Mouse (Mus musculus): ENCODE measurements around the gene Fam24a.

Gene Fam24a

GRCm38 (mm10) chr7:131333564-131333963 lies at the start of gene Fam24a:
TSS of gene Fam24a (plus strand) at chr7:131333864.
- DNase-seq (ENCODE audit: low spot score): no peak

DNA sequence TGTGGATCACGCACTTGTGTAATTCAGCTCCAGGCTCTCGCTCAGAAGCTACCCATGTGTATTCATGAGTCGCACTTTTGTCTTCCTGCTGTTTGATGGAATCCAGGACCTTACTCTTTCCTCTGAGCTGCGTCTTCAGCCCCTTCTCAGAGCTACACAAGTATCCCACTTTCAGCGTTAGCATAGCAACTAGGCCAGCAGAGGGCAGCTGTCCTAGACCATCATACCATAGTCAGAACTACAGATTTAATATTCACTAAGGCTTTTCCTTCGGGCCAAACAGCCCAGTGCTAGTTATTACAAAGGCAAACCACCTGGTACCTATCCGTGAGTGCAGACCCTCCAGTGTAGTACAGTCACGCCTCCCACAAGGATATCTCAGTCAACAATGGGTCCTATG lies 36.5 kb upstream of the Fam24a start:
- DNase-seq (ENCODE audit: low spot score): no peak

GRCm38 (mm10) chr7:131303340-131303739 lies 30.3 kb upstream of the Fam24a start:
- DNase-seq (ENCODE audit: low spot score): no peak

DNA sequence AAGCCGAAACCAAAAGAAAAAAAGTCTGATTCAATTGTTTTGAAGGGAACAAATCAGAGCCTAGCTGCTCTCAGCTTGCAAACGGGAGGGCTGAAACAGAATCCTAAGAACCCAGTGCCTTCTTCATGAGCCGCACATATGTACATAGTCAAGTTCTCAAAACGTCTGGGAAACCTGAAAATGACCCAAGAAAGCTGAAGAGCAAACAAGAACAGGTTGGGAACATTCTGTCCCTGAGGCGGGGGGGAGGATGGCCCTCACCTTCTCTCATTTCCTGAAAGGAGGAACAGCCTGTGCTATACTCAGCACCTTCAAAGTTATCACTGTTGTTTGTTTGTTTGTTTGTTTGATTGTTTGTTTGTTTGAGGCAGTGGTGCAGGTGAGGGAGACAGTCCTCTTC lies 26.9 kb upstream of the Fam24a start:
- DNase-seq (ENCODE audit: low spot score): no peak

DNA sequence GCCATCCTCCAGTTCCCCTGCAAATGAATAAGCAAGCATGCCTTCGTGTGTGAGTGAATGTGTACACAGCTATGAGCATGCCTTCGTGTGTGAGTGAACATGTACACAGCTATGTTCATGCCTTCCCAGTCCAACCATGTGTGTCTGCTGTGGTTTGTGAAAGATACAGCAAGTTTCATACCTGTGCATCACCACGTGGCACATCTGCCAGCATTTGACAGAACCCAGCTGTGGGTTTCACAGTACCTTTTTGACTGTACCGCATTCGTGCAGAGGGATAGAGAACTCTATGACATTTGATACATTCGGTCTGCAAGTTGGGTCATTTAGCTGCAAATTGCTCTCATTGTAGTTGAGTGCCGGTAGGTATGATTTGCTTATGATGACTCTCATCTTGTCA lies 19.2 kb upstream of the Fam24a start:
- DNase-seq (ENCODE audit: low spot score): no peak

DNA sequence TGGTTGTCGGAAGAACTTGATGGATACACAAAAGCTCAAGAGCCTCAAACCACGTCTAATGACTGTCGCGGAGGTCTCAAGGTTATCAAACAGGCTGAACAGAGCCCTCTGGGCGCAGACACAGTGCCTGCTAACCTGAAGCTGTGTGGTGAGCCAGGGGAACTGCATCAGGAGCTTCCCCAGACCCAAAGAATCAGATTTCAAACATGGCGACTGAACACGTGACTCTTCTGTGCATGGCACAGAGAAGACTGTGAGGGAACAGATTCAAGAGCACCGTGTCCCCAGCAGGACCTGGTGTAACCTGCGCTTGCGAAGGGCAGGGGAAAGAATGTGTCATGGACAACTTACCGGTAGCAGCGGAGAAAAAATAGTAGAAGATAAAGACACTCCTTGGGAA lies 16.1 kb upstream of the Fam24a start:
- no peak for DNase-seq (ENCODE audit: low spot score)

DNA sequence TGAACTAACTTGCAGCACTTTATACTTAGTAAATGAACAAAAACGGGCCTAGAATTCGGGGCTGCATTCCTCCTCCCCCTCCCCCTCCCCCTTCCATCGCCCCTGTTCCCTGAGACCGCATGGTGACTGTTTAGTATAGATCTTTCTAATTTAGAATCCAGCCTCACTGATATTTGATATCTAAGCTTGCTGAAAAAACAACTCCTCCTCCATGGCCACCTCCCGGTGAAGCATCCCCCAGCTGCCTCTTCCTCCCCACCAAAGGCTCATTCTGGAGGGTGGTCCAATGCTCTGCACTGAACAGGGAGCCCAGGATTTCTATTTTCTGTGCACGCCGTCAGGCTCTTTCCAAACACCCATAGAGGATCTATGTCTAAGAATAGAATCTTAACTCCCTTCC lies 15.3 kb upstream of the Fam24a start:
- no peak for DNase-seq (ENCODE audit: low spot score)

GRCm38 (mm10) chr7:131322192-131322591 lies 11.5 kb upstream of the Fam24a start, which contains the start of gene Cuzd1:
TSS of gene Cuzd1 (minus strand) at chr7:131322292.
- no peak for DNase-seq (ENCODE audit: low spot score)

- no peak for DNase-seq (ENCODE audit: low spot score)
These were observed 6.6 kb upstream of the Fam24a start for GRCm38 (mm10) chr7:131327054-131327453.

DNA sequence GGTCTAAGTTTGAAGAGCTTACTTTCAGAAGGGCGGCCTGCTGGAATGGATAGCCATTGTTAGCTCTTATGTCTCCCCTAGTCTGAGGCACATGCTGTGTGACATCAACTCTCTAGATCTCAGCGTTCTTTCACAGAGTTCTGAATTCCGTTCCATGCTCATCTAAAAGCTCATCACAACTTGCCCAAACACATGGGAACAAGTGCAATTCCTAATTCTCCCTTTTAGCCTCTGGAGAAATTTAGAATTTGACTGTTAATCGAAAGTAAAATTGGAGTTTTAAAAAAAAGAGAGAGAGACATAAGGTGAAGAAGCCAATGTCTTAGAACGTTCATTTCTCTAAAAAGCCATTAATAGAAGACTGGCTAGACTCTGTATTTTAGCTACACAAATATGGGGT lies 4.2 kb upstream of the Fam24a start, which contains the start of gene Fam24b:
Gene Fam24b (minus strand): TSS at position 101 of the 400 bp plus-strand sequence.
- no peak for DNase-seq (ENCODE audit: low spot score)

DNA sequence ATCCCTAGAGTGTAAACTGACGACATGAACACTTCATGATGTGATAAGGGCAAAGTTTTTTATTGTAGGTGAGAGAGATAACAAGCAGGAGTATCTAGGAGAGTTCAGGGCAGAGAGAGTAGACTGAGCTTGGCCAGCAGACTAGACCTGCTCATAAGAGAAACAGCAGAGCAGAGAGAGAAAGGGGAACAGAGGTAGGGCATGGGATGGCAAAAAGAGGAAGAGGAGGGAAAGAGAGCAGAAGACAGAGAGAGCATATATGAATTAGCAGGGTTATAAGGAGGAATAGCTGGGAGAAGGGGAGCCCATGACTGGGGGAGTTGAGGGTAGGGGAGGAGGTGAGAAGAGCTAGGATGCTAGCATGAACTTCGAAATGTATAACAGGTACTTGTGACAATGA lies 2.0 kb upstream of the Fam24a start:
- DNase-seq (ENCODE audit: low spot score): no peak

- no peak for DNase-seq (ENCODE audit: low spot score)
These were observed 3.9 kb downstream of the Fam24a start for GRCm38 (mm10) chr7:131337502-131338068.

- DNase-seq (ENCODE audit: low spot score): no peak
These were observed 12.3 kb downstream of the Fam24a start for GRCm38 (mm10) chr7:131345856-131346541.

DNA sequence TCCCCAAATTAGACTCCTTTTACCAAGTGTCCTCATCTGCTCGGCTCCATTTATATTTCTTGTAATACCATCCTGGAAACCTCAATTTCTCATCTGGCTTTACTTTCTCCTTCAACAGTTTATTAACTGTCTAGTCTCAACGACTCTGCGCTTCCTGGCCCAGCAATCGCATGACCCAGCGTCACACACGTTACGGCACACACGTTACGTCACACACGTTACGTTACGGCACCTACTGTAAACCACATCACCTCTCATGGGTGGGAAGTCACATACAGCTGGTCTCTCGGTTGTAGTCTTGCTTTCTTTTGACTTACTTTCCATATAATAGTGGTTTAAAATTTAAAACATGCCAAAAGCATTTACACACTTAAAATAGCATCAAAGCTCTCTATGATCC lies 22.4 kb downstream of the Fam24a start:
- no peak for DNase-seq (ENCODE audit: low spot score)

DNA sequence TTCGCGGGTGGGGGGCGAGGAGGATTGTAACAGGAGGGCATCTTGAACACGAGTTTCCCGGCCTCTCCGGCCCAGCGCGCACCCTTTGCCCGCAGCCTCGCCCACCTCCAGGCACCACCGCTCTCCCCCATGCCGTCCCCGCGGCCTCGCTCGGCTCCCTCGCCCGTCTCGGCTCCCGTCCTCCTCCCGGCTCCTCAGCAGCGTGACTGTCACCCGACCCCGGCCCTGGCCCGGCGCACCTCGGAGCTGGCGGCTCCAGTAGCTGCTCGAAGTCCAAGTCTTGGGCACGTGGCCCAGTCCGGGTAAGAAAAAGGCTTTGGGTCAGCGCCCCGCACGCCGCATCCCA lies 28.6 kb downstream of the Fam24a start:
- no peak for DNase-seq (ENCODE audit: low spot score)

GRCm38 (mm10) chr7:131362615-131363300 lies 29.1 kb downstream of the Fam24a start, which contains the start of gene 2310057M21Rik:
TSS of gene 2310057M21Rik (minus strand) at chr7:131362759.
- peak; percentile 97 for DNase-seq (ENCODE audit: low spot score)

DNA sequence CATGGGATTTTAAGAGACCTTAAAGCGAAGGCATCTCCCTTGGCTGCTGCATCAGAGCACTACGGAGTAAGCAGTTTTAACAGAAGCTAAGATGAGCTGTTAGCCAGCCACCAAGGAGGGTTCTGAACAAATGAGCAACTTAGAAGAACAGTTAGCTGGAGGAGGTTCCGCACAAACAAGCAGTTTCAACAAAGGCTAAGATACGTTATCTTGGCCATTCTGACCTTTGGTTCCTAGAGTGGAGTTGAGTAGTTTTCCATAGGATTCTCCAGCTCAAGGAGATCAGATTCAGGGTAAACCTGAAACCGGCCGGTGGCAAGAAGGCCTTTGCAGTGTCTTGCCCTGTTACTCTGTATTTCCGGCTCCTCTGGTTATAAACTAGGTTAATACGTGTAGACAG lies 30.5 kb downstream of the Fam24a start:
- no peak for DNase-seq (ENCODE audit: low spot score)

- DNase-seq (ENCODE audit: low spot score): peak; percentile 89
These were observed 37.2 kb downstream of the Fam24a start, which contains the start of gene Pstk for GRCm38 (mm10) chr7:131370648-131371469. TSS of gene Pstk (plus strand) at chr7:131371141.

- DNase-seq (ENCODE audit: low spot score): no peak
These were observed 37.8 kb downstream of the Fam24a start for GRCm38 (mm10) chr7:131371470-131371860.

DNA sequence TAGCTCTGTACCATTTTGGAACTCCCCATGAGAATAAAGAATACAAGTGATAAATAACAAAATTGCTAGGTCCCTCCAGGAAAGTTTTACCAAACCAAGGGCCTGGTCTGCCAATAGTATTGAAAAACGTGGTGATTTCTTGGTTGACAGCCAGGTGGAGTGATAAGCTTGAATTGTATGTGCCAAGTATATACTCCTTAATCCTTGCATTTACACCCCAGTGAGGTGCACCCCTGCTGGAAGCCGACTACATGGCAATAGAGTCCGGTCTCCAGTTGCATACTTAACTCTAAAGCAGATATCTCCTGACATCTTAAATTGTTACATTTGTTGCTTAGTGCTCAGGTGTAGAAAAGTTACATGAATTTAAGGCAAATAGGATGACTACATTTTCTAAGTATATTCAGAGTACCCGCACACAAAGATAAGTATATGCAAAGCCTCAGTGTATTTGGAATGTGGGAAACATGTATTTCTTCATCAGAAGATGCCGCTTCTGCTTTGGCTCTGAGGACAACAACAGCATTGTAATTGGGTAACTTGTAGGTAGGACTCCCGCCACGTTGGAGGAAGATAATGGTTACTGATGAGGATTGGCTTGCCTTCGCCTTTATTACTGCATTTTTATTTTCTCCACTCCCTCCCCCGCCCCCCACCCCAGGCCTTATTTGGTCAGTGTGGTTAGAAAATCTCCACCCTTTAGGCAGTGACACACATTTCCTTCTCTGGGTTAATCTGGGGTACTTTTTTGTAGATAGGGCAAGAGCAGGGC lies 38.4 kb downstream of the Fam24a start:
- no peak for DNase-seq (ENCODE audit: low spot score)
